Mouse (Mus musculus): Measurements from ENCODE around the gene Clec1a.
"Not testable (repeated sequence)": the region's sequence is repeated elsewhere in the genome, so short reads cannot be mapped to it uniquely, and the experiment has no call there.

Gene Clec1a

DNA sequence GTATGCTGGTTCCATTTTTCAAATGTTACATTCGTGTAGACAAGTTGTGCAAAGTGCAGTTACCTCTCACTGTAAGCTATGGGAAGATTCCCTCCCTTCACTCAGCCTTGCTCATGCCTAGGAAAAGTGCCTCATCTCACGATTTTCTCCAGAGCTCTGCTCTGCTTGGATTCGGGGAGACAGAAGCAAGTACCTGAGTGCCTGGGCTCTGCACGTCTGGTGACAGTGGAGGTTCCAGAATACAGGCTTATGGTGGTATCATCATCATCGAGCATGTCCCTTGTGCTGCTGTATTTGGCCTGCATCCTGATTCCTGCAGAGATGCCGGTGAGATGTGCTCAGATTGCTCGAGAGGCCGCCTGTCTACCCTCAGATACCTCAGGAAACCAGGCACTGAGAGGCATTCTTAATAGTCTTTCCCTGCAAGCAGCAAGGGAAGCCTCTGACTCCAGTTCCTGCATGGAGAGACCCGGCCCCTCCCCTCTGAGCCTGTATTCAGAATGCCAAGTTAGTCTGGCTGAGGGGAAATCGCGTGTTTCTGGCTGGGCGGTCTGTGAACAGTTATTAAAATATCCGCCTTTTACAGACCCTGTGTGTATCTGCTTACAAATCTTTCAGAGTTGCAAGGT lies at the start of gene Clec1a:
TSS of gene Clec1a (minus strand) at position 590 of the 629 bp plus-strand sequence.
- peak; percentile 49 for DNase-seq (ENCODE audit: extremely low read depth, insufficient read length, low spot score)

DNA sequence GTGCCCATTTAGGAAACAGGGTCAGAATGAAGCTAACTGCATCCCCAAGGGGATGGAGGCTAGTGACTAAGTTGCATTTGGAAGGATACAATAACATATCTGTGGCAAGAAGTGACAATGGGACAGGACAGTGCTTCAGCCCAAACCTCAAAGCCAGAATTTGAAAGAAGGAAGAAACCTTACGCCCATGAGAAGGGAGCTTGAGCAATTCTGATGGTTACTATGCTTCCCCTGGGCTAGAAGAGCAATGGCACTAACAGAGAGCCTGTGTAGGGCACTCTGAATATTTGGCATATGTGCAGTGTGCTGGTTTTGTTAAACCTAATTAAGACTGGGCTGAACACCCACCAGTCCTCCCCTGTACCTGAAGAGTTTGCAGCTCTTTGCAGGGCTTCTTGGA lies 47.7 kb upstream of the Clec1a start:
- DNase-seq (ENCODE audit: extremely low read depth, insufficient read length, low spot score): not testable (repeated sequence)

GRCm38 (mm10) chr6:129497345-129498218 lies 45.8 kb upstream of the Clec1a start:
- no peak for DNase-seq (ENCODE audit: extremely low read depth, insufficient read length, low spot score)

- no peak for DNase-seq (ENCODE audit: extremely low read depth, insufficient read length, low spot score)
Measured at GRCm38 (mm10) chr6:129494924-129495323, 43.1 kb upstream of the Clec1a start.

DNA sequence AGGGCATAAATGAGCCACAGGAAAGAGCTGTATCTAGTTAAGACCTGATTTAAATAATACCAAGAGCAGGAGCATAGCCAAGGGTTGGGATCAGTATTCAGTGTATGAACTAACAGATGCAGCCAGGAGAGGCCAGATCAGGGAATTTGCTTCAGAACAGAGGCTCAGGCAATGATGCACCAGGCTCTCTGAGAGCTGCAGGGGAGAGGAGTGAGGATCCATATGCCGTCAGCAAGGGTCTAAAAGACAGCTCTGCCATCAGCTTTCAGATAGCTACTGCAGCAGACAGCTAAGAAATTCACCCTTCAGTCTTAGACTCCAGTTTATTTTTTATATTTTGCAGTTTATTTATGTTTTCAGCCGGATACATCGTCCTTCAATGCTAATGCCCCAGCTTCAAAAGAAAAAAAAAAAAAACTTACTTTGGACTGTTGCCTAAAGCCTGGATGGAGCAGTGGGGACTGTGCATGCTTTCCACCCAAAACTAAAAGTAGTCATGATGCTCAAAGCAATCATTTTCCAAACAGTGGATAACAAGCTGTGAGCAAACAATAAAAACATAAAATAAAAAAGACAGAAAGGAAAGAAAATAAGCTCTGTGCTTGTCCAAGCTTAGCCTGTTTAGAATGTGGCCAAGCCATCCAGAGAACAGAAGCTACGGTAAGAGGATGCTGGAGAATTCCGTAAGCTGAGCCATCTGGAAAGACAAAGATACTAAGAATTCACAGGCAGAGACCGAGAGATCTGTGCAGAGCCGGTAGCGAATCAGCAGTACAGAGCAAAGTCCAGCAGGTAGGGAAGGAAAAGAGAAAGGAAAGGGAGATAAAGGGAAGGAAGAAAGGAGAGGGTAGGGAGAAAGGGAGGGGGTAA lies 28.5 kb upstream of the Clec1a start:
- no peak for DNase-seq (ENCODE audit: extremely low read depth, insufficient read length, low spot score)

GRCm38 (mm10) chr6:129476404-129477126 lies 24.8 kb upstream of the Clec1a start:
- no peak for DNase-seq (ENCODE audit: extremely low read depth, insufficient read length, low spot score)

GRCm38 (mm10) chr6:129472627-129473026 lies 20.8 kb upstream of the Clec1a start:
- no peak for DNase-seq (ENCODE audit: extremely low read depth, insufficient read length, low spot score)

GRCm38 (mm10) chr6:129471386-129471785 lies 19.6 kb upstream of the Clec1a start:
- DNase-seq (ENCODE audit: extremely low read depth, insufficient read length, low spot score): no peak

DNA sequence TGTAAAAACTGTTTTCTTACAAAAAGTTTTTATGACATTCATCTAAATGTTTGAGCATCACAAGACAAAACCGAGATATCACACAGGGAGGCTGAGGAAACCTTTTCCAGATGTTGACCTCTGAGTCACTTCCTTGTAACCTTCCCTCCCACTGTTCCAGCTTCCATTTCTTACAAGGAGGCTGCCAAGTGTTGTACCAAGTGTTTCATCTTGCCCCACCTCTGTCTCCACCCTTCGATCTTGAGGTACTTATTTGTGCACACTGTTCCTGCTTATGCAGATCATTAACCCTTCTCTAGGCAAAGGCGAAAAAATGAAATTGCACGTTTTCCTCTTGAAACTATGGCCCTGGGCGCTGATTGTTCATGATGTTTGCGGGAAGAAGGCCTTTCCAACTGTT lies 2.1 kb downstream of the Clec1a start:
- peak; percentile 70 for DNase-seq (ENCODE audit: extremely low read depth, insufficient read length, low spot score)

- no peak for DNase-seq (ENCODE audit: extremely low read depth, insufficient read length, low spot score)
Measured at GRCm38 (mm10) chr6:129438033-129438432, 13.8 kb downstream of the Clec1a start.

DNA sequence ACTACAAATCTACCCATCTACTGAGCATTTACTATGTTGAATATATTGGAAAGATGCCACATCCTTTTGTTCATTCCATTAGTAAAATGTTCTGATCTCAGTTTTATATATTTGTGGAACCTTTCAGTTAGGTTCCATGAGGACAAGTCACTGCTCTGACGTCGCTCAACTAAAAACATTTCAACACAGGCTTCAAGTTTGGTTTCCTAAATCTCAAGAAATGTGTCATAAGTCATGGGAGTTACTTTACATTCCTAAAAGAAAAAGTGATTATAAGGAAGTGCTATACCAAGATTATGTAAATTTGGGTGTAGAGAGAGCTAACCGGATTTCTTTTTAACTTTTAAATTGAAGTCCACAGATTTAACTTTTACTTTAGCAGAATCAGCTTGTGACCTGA lies 15.8 kb downstream of the Clec1a start:
- DNase-seq (ENCODE audit: extremely low read depth, insufficient read length, low spot score): no peak

GRCm38 (mm10) chr6:129434239-129434638 lies 17.6 kb downstream of the Clec1a start:
- DNase-seq (ENCODE audit: extremely low read depth, insufficient read length, low spot score): no peak

GRCm38 (mm10) chr6:129427281-129427680 lies 24.5 kb downstream of the Clec1a start:
- no peak for DNase-seq (ENCODE audit: extremely low read depth, insufficient read length, low spot score)

DNA sequence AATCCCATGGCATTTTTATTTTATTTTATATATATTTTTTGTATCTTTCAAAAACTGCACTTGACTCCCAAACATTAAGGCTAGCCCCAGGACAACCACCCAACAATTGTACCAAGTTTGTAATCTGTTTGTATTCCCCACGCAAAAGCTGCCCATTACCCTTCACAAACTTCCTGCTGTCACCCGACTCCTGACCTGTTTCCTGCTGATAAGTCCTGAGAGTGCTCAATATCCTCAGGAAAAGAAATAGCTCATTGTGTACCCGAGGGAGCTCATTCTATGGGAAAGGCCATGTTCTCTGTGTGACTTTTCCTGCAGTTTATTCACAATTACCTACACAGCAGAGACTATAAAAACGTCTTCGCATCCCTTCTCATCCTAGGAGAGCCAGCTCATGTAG lies 26.0 kb downstream of the Clec1a start:
- DNase-seq (ENCODE audit: extremely low read depth, insufficient read length, low spot score): no peak

GRCm38 (mm10) chr6:129425217-129425616 lies 26.6 kb downstream of the Clec1a start:
- no peak for DNase-seq (ENCODE audit: extremely low read depth, insufficient read length, low spot score)

- peak; percentile 34 for DNase-seq (ENCODE audit: extremely low read depth, insufficient read length, low spot score)
Measured at GRCm38 (mm10) chr6:129423734-129424072, 28.1 kb downstream of the Clec1a start.

DNA sequence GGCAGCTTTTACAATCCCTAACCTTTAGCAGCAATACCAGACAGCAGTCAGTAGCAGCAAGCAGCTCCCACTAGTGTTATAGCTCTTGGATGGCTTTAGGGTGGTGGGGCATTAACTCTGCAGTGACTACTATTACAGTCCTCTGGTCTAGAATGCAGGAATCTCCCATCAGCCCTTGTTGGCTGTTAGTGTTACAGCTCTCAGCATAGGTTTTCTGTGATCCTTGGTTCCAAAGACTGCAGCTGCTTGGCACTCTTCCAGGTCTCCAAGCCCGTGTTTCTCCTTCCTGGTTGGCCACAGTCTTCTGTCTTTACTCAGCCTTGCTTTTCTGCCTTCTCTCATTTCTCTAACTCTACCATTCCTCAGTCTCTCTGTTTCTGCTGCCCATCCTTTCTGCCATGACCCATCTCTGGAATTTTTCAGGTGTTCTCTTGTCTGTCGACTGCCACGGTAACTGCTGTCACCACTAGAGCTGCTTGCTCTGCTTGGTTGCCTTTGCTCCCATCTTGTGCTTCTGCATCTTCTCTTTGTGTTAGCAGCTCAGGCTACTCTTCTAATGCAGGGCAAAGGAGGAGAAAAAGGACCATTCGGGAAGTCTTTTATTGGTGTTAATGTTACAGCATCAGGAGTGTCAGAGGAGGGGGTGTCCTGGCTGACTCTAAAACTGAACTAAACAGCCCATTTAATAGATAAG lies 28.6 kb downstream of the Clec1a start:
- DNase-seq (ENCODE audit: extremely low read depth, insufficient read length, low spot score): no peak

GRCm38 (mm10) chr6:129422311-129422710 lies 29.5 kb downstream of the Clec1a start:
- no peak for DNase-seq (ENCODE audit: extremely low read depth, insufficient read length, low spot score)

DNA sequence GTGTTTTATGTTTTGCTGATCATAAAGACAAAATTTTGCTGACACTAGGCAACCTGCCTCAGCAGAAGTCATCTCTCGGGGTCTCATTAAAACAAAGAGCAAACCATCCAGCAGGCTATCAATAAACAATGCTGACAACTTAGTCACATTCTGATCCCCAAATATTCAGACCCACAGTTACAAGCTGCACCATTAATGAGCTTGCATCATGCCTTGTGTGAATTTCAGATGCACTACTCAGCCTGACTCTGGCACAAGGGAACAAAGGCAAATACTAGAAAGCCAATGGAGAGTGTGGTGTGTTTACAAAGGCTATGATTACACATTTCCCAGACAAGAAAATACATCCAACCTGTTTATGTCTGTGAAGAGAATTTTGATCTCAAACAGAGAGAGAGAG lies 37.6 kb downstream of the Clec1a start:
- DNase-seq (ENCODE audit: extremely low read depth, insufficient read length, low spot score): no peak

DNA sequence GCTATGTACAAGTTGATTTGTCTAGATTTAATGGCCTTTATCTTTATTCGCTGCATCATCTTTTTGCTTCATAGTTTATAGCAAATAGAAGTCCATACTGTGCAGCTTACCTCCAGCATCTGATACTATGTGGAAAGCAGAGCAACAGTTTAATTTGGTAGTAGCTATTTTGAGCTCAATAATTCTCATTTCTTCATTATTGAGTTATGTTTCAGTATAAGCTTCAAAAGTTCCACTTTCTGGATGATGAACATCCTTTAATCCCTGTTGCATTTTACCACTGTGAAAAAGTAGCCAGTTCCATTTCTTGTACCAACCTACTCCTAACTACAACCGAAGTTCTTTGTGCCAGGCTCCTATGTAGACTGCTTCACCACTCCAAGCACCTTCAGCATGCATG lies 43.2 kb downstream of the Clec1a start, which contains the start of gene Clec9a:
TSS of gene Clec9a (plus strand) at position 301 of the 400 bp plus-strand sequence.
- no peak for DNase-seq (ENCODE audit: extremely low read depth, insufficient read length, low spot score)

All from 3134 (cell line).